Mouse (Mus musculus) hindbrain, embryonic 13.5 days (tissue): Measurements from ENCODE around the gene Sh3gl1. TPM values are rescaled to one million over a fixed set of nuclear protein-coding genes. Genes with fewer than 3 reads are reported as not detected.
A peak's percentile ranks its signal among the peaks of the same experiment; 100 is the strongest.
"Not testable (repeated sequence)": the region's sequence is repeated elsewhere in the genome, so short reads cannot be mapped to it uniquely, and the experiment has no call there.

Experiments used
- ATAC-seq: fragments of 200-750 bp; cut with Nextera tagmentation; 2 replicates; pipeline ENCODE4 v1.8.0; 2017; ENCODE audit warnings: moderate TSS enrichment; ENCODE audit not compliant: low FRiP score
- H3K27ac ChIP-seq: fragments of 300-500 bp; sonication (generic); 2 replicates; pipeline ENCODE4 v1.5.1; 2015; ENCODE audit warnings: inconsistent platforms, mild to moderate bottlenecking, moderate library complexity
- H3K27me3 ChIP-seq: fragments of 300-500 bp; sonication (generic); 2 replicates; pipeline ENCODE4 v1.6.1; 2015; ENCODE audit warnings: mild to moderate bottlenecking, inconsistent platforms
- H3K36me3 ChIP-seq: fragments of 300-500 bp; sonication (generic); 2 replicates; pipeline ENCODE4 v1.6.1; 2015; ENCODE audit warnings: mild to moderate bottlenecking, inconsistent platforms
- H3K4me1 ChIP-seq: fragments of 300-500 bp; sonication (generic); replicated peaks from 2 replicates; pipeline ENCODE4 v1.6.1; 2015; ENCODE audit warnings: inconsistent platforms
- H3K4me2 ChIP-seq: fragments of 300-500 bp; sonication (generic); 2 replicates; pipeline ENCODE4 v1.6.1; 2015; ENCODE audit warnings: inconsistent platforms, mild to moderate bottlenecking, moderate library complexity
- H3K4me3 ChIP-seq: fragments of 300-500 bp; sonication (generic); 2 replicates; pipeline ENCODE4 v1.5.1; 2015; ENCODE audit warnings: mild to moderate bottlenecking, inconsistent platforms
- H3K9ac ChIP-seq: fragments of 300-500 bp; sonication (generic); 2 replicates; pipeline ENCODE4 v1.6.1; 2015; ENCODE audit warnings: mild to moderate bottlenecking, inconsistent platforms
- H3K9me3 ChIP-seq: fragments of 300-500 bp; sonication (generic); 2 replicates; pipeline ENCODE4 v1.6.1; 2016; ENCODE audit warnings: inconsistent platforms
- WGBS: fragments of 180-500 bp; shearing (Covaris S2); methylation state at CpG from one replicate; pipeline ENCODE4 v1.1.7; 2015; 5-methylcytosine and 5-hydroxymethylcytosine counted together
- polyA plus RNA-seq: library from polyadenylated mRNA; unstranded; fragments of >200 nt; fragmentation: Nextera tagmentation; extraction: Ambion mirVana; gene quantifications from 2 replicates; pipeline ENCODE4 v1.2.1, GENCODE M21; 2015

Gene Sh3gl1
- polyA plus RNA-seq, 1 experiment from 2014 or later, result 118 TPM

- Histone ChIP-seq H3K4me2 (no peak overlapping the region), H3K4me1 (no peaks in the 10 kb centered on the region), H3K36me3 (peaks cover 96% of the 10 kb centered on the region), H3K27ac (no peak overlapping the region), H3K4me3 (no peak overlapping the region), H3K27me3 (no peaks in the 10 kb centered on the region), H3K9ac (no peak overlapping the region), H3K9me3 (no peaks in the 10 kb centered on the region)
- ATAC-seq, result no peak
Measured at GRCm38 (mm10) chr17:56066451-56066850, 30.0 kb upstream of the Sh3gl1 start.

GRCm38 (mm10) chr17:56065715-56066114, 29.3 kb upstream of the Sh3gl1 start:
- H3K9me3 ChIP-seq, H3K27me3 ChIP-seq, ATAC-seq, H3K4me2 ChIP-seq, H3K4me3 ChIP-seq, H3K9ac ChIP-seq, H3K27ac ChIP-seq, H3K4me1 ChIP-seq: not testable (repeated sequence)
- WGBS, result 88% methylated on average over 6 of the region's 6 CpGs
- peaks cover 95% of the 10 kb centered on the region for H3K36me3 ChIP-seq

- no peaks in the 10 kb centered on the region for H3K27me3 ChIP-seq
- H3K9me3 ChIP-seq, result no peaks in the 10 kb centered on the region
- H3K9ac ChIP-seq, result no peak overlapping the region
- no peak overlapping the region for H3K4me3 ChIP-seq
- H3K4me2 ChIP-seq, result no peak overlapping the region
- no peaks in the 10 kb centered on the region for H3K4me1 ChIP-seq
- no peak for ATAC-seq
- no peak overlapping the region for H3K27ac ChIP-seq
- 94% methylated on average over 7 of the region's 7 CpGs for WGBS
- H3K36me3 ChIP-seq, result peaks cover 86% of the 10 kb centered on the region
Measured at GRCm38 (mm10) chr17:56062081-56062480, 25.6 kb upstream of the Sh3gl1 start.

GRCm38 (mm10) chr17:56057381-56058120, 21.1 kb upstream of the Sh3gl1 start:
- Histone ChIP-seq H3K4me2 (no peak overlapping the region), H3K27ac (peak overlapping the region; percentile 55; the same call in 1 of the 2 replicates), H3K36me3 (peaks cover 45% of the 10 kb centered on the region)

GRCm38 (mm10) chr17:56055945-56056678, 19.7 kb upstream of the Sh3gl1 start:
- H3K36me3 ChIP-seq, result peaks cover 36% of the 10 kb centered on the region

More at GRCm38 (mm10) chr17:56057381-56058120, 21.1 kb upstream of the Sh3gl1 start:
- Histone ChIP-seq H3K27me3 (no peaks in the 10 kb centered on the region), H3K4me1 (no peaks in the 10 kb centered on the region), H3K9ac (no peak overlapping the region), H3K4me3 (no peak overlapping the region), H3K9me3 (no peaks in the 10 kb centered on the region)
- no peak for ATAC-seq
- WGBS, result 82% methylated on average over 11 of the region's 11 CpGs

GRCm38 (mm10) chr17:56054938-56055337, 18.5 kb upstream of the Sh3gl1 start:
- Histone ChIP-seq H3K9me3 (no peaks in the 10 kb centered on the region), H3K36me3 (peaks cover 26% of the 10 kb centered on the region), H3K27me3 (no peaks in the 10 kb centered on the region), H3K27ac (no peak overlapping the region), H3K4me2 (no peak overlapping the region), H3K4me1 (no peaks in the 10 kb centered on the region), H3K4me3 (no peak overlapping the region), H3K9ac (no peak overlapping the region)
- ATAC-seq, result no peak

More at GRCm38 (mm10) chr17:56055945-56056678, 19.7 kb upstream of the Sh3gl1 start:
- Histone ChIP-seq H3K9ac (peak overlapping the region; percentile 31; the same call in 1 of the 2 replicates), H3K4me3 (no peak overlapping the region), H3K4me1 (no peaks in the 10 kb centered on the region), H3K4me2 (no peak overlapping the region), H3K9me3 (no peaks in the 10 kb centered on the region), H3K27ac (peak overlapping the region; percentile 49; the same call in 1 of the 2 replicates), H3K27me3 (no peaks in the 10 kb centered on the region)
- 77% methylated on average over 4 of the region's 4 CpGs for WGBS
- no peak for ATAC-seq

- ATAC-seq, result no peak
- 91% methylated on average over 5 of the region's 5 CpGs for WGBS
Measured at GRCm38 (mm10) chr17:56051369-56051768, 14.9 kb upstream of the Sh3gl1 start.

GRCm38 (mm10) chr17:56040857-56041163, 4.4 kb upstream of the Sh3gl1 start:
- Histone ChIP-seq H3K36me3 (peaks cover 6% of the 10 kb centered on the region; the same call in 1 of the 2 replicates), H3K4me3 (peak overlapping the region; percentile 72), H3K9me3 (no peaks in the 10 kb centered on the region), H3K9ac (peak overlapping the region; percentile 81), H3K4me2 (peak overlapping the region; percentile 94), H3K4me1 (peaks cover 16% of the 10 kb centered on the region), H3K27me3 (no peaks in the 10 kb centered on the region), H3K27ac (no peak overlapping the region)
- no peak for ATAC-seq
- whole genome bisulfite sequencing, result 2% methylated on average over 12 of the region's 12 CpGs

More at GRCm38 (mm10) chr17:56051369-56051768, 14.9 kb upstream of the Sh3gl1 start:
- Histone ChIP-seq H3K4me3 (no peak overlapping the region), H3K4me2 (no peak overlapping the region), H3K9me3 (no peaks in the 10 kb centered on the region), H3K4me1 (no peaks in the 10 kb centered on the region), H3K36me3 (peaks cover 24% of the 10 kb centered on the region), H3K27me3 (no peaks in the 10 kb centered on the region), H3K9ac (no peak overlapping the region), H3K27ac (no peak overlapping the region)

- H3K9ac ChIP-seq, result peak within 1 kb of the TSS; percentile 81
- WGBS, result under 1% methylated on average over 68 of the region's 68 CpGs
Measured at GRCm38 (mm10) chr17:56040030-56040856, 3.8 kb upstream of the Sh3gl1 start, which contains the start of gene Chaf1a. Chaf1a (plus strand) TSS chr17:56040439.

GRCm38 (mm10) chr17:56039345-56039744, 2.9 kb upstream of the Sh3gl1 start:
- H3K36me3 ChIP-seq, result peaks cover 12% of the 10 kb centered on the region
- peak overlapping the region; percentile 94 for H3K4me2 ChIP-seq
- no peak overlapping the region; the same call in 1 of the 2 replicates for H3K9ac ChIP-seq
- no peaks in the 10 kb centered on the region for H3K27me3 ChIP-seq
- WGBS, result 85% methylated on average over 4 of the region's 4 CpGs
- peaks cover 31% of the 10 kb centered on the region for H3K4me1 ChIP-seq
- no peak for ATAC-seq
- H3K9me3 ChIP-seq, result no peaks in the 10 kb centered on the region
- peak overlapping the region; percentile 83; the same call in 1 of the 2 replicates for H3K27ac ChIP-seq
- H3K4me3 ChIP-seq, result peak overlapping the region; percentile 72; the same call in 1 of the 2 replicates

More at GRCm38 (mm10) chr17:56040030-56040856, 3.8 kb upstream of the Sh3gl1 start, which contains the start of gene Chaf1a:
- peak within 1 kb of the TSS; percentile 83 for H3K27ac ChIP-seq
- peaks cover 22% of the 10 kb centered on the region for H3K4me1 ChIP-seq
- H3K27me3 ChIP-seq, result no peaks in the 10 kb centered on the region
- H3K9me3 ChIP-seq, result no peaks in the 10 kb centered on the region
- peak within 1 kb of the TSS; percentile 72 for H3K4me3 ChIP-seq
- H3K36me3 ChIP-seq, result peaks cover 6% of the 10 kb centered on the region; the same call in 1 of the 2 replicates
- peak; percentile 83 for ATAC-seq
- peak within 1 kb of the TSS; percentile 94 for H3K4me2 ChIP-seq

- H3K36me3 ChIP-seq, result peaks cover 12% of the 10 kb centered on the region
- H3K9ac ChIP-seq, result no peak overlapping the region
- H3K4me2 ChIP-seq, result no peak overlapping the region
- H3K27me3 ChIP-seq, result no peaks in the 10 kb centered on the region
- no peak overlapping the region for H3K4me3 ChIP-seq
- H3K9me3 ChIP-seq, result no peaks in the 10 kb centered on the region
- 86% methylated on average over 8 of the region's 8 CpGs for WGBS
- no peak for ATAC-seq
- no peak overlapping the region for H3K27ac ChIP-seq
- peaks cover 37% of the 10 kb centered on the region for H3K4me1 ChIP-seq
Measured at GRCm38 (mm10) chr17:56038583-56039261, 2.3 kb upstream of the Sh3gl1 start.
